Mouse (Mus musculus) olfactory bulb, adult 2 months (tissue): ENCODE data around the gene Gm20498.

Experiments used
- CTCF ChIP-seq: fragments of 200-500 bp; IDR thresholded peaks from 2 replicates; pipeline ENCODE4 v1.5.1; 2012; ENCODE audit warnings: low read depth, mild to moderate bottlenecking, low read length, moderate library complexity; ENCODE audit not compliant: insufficient read depth
- POLR2A ChIP-seq: fragments of 200-500 bp; IDR thresholded peaks from 2 replicates; pipeline ENCODE4 v1.6.1; 2012; ENCODE audit warnings: mild to moderate bottlenecking, low read depth, low read length, moderate library complexity; ENCODE audit not compliant: insufficient read depth

DNA sequence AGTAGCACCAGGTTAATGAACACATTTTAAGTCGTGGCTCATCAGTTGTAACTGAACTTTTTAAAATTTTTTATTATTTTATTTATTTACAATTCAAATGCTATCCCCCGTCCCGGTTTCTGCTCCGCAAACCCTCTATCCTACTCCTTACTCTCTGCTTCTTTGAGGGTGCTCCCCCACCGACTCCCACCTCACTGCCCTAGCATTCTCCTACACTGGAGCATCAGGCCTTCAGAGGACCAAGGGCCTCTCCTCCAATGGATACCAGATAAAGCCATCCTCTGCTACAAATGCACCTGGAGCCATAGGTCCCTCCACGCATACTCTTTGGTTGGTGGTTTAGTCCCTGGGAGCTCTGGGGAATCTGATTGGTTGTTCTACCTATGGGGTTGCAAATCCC lies 47.4 kb downstream of the Gm20498 start:
- TF ChIP-seq POLR2A (no peak), CTCF (no peak)
